Mouse (Mus musculus) E14TG2a.4 (cell line): Measurements from ENCODE around the gene Atp11b.

Experiments
- H3K27me3 ChIP-seq: 2 replicates; pipeline ENCODE4 v1.6.1; 2014; ENCODE audit warnings: low read length, control low read depth; ENCODE audit not compliant: insufficient read depth
- H3K36me3 ChIP-seq: 2 replicates; pipeline ENCODE4 v1.6.1; 2014; ENCODE audit warnings: low read length, control low read depth; ENCODE audit not compliant: insufficient read depth
- H3K4me1 ChIP-seq: replicated peaks from 2 replicates; pipeline ENCODE4 v1.6.1; 2014; ENCODE audit warnings: low read depth, low read length, control low read depth
- H3K4me3 ChIP-seq: replicated peaks from 2 replicates; pipeline ENCODE4 v1.5.1; 2014; ENCODE audit warnings: mild to moderate bottlenecking, low read length
- H3K9me3 ChIP-seq: 2 replicates; pipeline ENCODE4 v1.6.1; 2014; ENCODE audit warnings: low read length, control low read depth
- CTCF ChIP-seq: conservative IDR thresholded peaks from 2 replicates; pipeline ENCODE4 v1.5.1; 2014; ENCODE audit warnings: low read length
- NANOG ChIP-seq: IDR thresholded peaks from 2 replicates; pipeline ENCODE4 v1.6.1; 2014; ENCODE audit warnings: borderline replicate concordance, low read length, mixed read lengths
- POU5F1 ChIP-seq: IDR thresholded peaks from 2 replicates; pipeline ENCODE4 v1.6.1; 2014; ENCODE audit warnings: low read length, borderline replicate concordance

Gene Atp11b

DNA sequence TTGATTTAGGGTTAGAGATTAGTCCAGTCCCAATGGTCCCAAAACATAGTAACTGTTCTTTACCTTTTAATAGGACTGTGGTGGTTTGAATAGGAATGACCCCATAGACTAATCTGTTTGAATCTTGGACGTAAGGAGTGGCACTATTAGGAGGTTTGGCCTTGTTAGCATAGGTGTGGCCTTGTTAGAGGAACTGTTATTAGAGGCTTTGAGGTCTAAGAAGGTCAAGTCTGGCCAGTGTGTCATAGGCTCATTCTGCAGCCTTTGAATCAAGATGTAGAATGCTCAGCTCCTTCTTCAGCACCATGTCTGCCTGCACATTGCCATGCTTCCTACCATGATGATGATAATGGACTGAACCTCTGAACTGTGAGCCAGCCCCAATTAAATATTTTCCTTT, 27.0 kb upstream of the Atp11b start:
- Histone ChIP-seq H3K4me3 (no peak overlapping the region), H3K36me3 (0 out of 2 replicates have a peak, but pooled peaks cover 5% of the 10 kb centered on the region), H3K9me3 (peaks cover 9% of the 10 kb centered on the region), H3K4me1 (peaks cover 78% of the 10 kb centered on the region), H3K27me3 (no peaks in the 10 kb centered on the region)
- TF ChIP-seq CTCF = no peak
- no peak for TF ChIP-seq NANOG
- TF ChIP-seq POU5F1 = no peak

DNA sequence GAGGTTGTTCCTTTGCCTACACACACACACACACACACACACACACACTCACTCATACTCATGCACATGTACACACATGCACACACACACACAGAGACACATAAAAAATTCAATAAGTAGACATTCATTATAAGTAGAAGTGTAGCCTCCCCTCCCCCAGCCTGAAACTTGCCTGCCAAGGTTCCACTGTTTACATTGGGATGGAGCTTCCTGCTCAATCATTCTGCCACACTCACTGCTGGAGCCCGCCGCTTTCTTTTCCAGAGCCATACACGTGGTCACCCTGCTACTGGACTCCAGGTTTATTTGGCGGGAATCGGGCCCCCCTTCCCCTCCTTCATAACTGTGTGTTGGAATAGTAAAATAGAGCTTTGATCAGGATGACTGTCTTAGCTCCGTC, 24.4 kb upstream of the Atp11b start:
- Histone ChIP-seq H3K4me3 (0 out of 2 replicates have a peak overlapping the region, but pooled peaks have one; percentile 7), H3K27me3 (no peaks in the 10 kb centered on the region), H3K9me3 (peaks cover 17% of the 10 kb centered on the region), H3K36me3 (0 out of 2 replicates have a peak, but pooled peaks cover 5% of the 10 kb centered on the region), H3K4me1 (peaks cover 73% of the 10 kb centered on the region)
- TF ChIP-seq CTCF (no peak), POU5F1 (no peak), NANOG (no peak)

DNA sequence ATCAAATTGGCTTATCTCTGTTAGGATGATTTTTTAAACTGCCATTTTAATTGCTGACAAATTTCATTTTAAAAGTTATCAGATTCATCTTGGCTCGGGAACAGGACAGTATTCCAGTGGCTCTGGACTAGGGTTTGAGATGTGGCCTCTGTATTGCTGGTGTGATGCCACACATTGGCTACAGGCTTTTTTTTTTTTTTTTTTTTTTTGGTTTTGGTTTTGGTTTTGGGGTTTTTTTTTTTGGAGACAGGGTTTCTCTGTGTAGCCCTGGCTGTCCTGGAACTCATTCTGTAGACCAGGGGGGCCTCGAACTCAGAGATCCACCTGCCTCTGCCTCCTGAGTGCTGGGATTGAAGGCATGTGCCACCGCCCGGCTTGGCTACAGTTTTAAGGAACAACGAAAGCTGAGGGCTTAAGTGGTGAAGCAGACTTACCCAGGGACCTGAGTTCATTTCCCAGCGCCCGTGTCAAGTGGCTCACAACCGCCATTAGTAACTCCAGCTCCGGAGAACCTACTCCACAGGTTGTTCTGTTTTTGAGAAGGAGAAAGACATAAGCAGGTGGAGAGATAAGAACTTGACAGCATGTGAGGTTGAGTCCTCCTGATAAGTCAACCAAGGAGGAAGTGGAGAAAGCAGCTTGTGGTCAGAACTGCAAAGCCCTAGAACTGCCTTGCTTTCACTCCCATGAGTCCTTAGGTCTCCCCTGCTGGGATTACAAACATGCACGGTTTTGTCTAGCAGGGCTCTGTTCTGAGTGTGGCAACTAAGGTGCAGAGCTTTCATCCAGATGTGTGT, 21.7 kb upstream of the Atp11b start:
- Histone ChIP-seq H3K4me1 (peaks cover 51% of the 10 kb centered on the region), H3K4me3 (peak overlapping the region; percentile 61), H3K9me3 (peaks cover 19% of the 10 kb centered on the region), H3K27me3 (no peaks in the 10 kb centered on the region), H3K36me3 (0 out of 2 replicates have a peak, but pooled peaks cover 5% of the 10 kb centered on the region)
- TF ChIP-seq POU5F1 = no peak
- no peak for TF ChIP-seq CTCF
- TF ChIP-seq NANOG = no peak

DNA sequence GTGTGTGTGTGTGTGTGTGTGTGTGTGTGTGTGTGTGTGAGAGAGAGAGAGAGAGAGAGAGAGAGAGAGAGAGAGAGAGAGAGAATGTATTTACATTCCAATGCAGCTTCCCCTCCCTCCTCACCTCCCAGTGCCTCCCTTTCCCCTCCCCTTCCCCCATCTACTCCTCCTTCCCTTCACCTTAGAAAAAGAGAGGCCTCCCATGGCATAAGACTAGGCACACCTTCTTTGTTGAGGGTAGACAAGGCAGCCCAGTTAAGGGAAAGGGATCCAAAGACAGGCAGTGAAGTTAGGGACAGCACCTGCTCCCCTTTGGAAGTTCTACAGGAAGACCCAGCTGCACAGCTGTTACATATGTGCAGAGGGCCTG, 21.1 kb upstream of the Atp11b start:
- Histone ChIP-seq H3K36me3 (0 out of 2 replicates have a peak, but pooled peaks cover 5% of the 10 kb centered on the region), H3K4me1 (peaks cover 45% of the 10 kb centered on the region), H3K4me3 (peak overlapping the region; percentile 61), H3K27me3 (no peaks in the 10 kb centered on the region), H3K9me3 (peaks cover 19% of the 10 kb centered on the region)
- no peak for TF ChIP-seq POU5F1
- no peak for TF ChIP-seq CTCF
- TF ChIP-seq NANOG = no peak

DNA sequence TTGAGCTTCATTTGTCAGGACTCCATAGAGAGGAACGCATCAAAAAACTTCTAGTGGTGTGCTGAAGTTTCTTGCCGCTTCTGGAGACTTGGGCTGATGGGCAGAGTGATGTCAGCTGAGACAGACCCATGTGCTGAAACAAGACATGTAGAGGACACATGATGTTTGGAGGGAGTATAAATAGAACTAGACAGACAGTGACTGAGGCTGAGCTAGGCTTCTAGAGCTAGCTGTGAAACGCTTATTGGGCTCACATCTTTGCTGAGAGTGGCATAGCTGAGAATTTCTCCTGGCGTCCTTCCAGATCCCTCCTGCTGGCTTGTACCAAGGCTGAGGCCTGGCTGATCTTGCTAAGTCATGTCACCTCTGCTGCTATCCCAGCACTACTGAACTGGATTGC, 19.4 kb upstream of the Atp11b start:
- H3K4me1 ChIP-seq = peaks cover 29% of the 10 kb centered on the region
- no peak for TF ChIP-seq POU5F1
- H3K27me3 ChIP-seq = no peaks in the 10 kb centered on the region
- 0 out of 2 replicates have a peak, but pooled peaks cover 5% of the 10 kb centered on the region for H3K36me3 ChIP-seq
- H3K4me3 ChIP-seq = no peak overlapping the region
- peaks cover 19% of the 10 kb centered on the region for H3K9me3 ChIP-seq

DNA sequence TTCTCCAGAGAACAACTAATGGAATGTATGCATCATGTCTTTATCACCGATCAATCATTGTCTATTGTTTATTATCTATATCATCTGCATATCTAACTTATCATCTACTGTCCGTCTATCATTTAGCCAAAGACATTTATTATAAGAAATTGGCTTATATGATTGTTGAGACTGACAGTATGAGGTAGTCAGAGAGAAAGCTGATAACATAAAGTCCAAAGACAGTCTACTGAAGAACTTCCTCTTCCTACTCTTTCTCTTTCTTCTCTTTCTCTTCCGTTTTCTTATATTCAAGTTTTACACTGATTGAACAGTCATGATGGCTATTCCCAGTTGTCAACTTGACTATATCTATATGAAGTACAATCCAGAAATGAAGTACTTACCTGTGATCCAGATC, 15.8 kb upstream of the Atp11b start:
- TF ChIP-seq NANOG (no peak), CTCF (no peak), POU5F1 (no peak)
- H3K9me3 ChIP-seq = peaks cover 10% of the 10 kb centered on the region
- no peak overlapping the region for H3K4me3 ChIP-seq
- no peaks in the 10 kb centered on the region for H3K36me3 ChIP-seq
- H3K4me1 ChIP-seq = peaks cover 21% of the 10 kb centered on the region
- no peaks in the 10 kb centered on the region for H3K27me3 ChIP-seq

DNA sequence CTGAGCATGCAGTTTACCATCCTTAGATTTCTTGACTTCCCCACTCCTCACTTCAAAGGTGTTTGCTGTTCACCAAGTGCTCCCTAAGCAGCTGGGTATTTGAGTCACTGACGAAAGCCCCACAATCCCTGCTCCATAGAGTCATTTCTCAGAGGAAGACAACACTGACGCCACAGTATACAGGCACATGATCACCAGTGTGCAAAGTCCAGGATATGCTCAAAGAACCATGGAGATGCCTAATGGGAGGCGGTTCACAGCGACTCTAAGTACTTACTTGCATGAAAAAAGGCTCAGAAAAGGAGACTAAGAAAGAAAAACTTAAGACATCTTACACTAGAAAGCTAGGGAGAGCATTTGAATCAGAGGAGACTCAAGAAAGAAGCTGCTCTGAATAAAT, 8.9 kb upstream of the Atp11b start:
- Histone ChIP-seq H3K4me3 (no peak overlapping the region), H3K9me3 (no peaks in the 10 kb centered on the region), H3K36me3 (no peaks in the 10 kb centered on the region), H3K4me1 (peaks cover 43% of the 10 kb centered on the region), H3K27me3 (no peaks in the 10 kb centered on the region)
- TF ChIP-seq POU5F1 (no peak), CTCF (no peak), NANOG (no peak)

DNA sequence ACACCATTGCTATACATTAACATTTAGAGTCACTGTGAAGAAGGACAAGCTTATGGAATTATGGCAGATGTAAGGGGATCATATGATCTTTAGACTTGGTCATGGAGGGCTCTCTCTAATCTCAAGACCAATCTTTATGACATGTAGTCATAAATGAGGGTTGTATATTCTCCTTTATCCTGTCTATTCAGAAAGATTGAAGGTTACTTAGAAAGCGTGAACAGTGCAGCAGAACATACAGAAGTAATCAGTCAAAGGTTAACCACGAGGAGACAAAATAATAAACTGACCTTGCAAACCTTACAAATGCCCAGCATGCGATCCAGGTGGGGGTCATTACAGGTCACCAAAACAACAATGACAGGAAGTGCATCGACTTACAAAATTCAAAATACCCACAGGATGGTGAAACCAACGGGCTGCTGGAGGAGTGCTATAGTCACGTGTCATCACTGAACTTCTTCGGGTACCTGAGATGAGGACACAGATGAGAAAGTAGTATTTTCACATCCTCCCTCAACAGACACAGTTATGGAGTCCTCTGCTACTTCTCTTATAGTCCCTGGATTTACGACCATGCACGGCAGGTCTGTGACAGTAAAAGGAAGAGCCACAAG, 7.0 kb upstream of the Atp11b start:
- no peak for TF ChIP-seq POU5F1
- TF ChIP-seq NANOG = no peak
- TF ChIP-seq CTCF = no peak
- Histone ChIP-seq H3K4me1 (peaks cover 57% of the 10 kb centered on the region), H3K9me3 (no peaks in the 10 kb centered on the region), H3K4me3 (no peak overlapping the region), H3K27me3 (no peaks in the 10 kb centered on the region), H3K36me3 (no peaks in the 10 kb centered on the region)

DNA sequence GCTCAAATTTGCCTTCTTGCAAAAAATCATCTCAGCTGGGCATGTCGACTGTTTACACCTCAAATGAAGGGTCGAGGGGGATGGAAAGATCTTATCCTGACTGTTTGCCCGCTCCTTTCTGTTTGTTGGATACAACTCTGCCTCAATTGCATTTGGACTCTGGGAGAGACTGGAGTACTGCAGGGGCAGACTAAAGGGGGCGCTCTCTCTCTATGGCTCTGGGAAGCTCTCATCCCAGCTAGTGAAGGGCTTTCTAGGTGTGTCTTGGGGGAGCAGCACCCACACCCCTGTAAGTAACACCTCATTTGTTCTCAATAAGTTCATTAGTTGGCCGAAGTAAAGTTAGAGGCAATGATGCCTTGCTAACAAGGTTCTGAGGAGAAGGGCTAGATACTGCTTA, 3.6 kb upstream of the Atp11b start:
- H3K9me3 ChIP-seq = no peaks in the 10 kb centered on the region
- no peak overlapping the region for H3K4me3 ChIP-seq
- TF ChIP-seq POU5F1 = no peak
- TF ChIP-seq CTCF = peak; percentile 76
- H3K36me3 ChIP-seq = no peaks in the 10 kb centered on the region
- peaks cover 58% of the 10 kb centered on the region for H3K4me1 ChIP-seq
- no peaks in the 10 kb centered on the region for H3K27me3 ChIP-seq
